21 mouse cellular contexts compared by ENCODE assay signal in the genomic region with DNA sequence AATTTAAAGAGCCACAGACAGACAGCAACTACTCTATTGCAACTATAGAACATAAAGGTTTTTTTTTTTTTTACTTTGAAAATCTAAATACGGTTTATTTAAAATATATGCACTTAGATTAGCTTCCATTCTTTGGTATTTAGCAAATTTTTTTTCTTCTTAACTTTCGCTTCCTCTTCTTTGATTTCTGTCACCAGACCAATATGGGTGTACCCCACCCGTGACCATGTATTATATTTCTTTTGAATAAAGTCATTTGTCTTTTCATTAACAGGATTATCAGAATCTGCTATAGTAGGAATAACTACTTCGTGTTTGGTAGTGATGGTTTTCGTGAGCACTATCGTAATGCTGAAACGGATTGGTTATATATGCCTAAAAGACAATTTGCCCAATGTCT. TPM values are rescaled to one million over a fixed set of nuclear protein-coding genes. Genes with fewer than 3 reads are reported as not detected.
"Had no signal": no experiment of that assay in that cellular context is flagged by ENCODE, and none has a peak within 500 bp of the region (broad histone marks: within the 10 kb centered on the region; RNA-seq: fewer than 3 reads in every experiment).

No protein-coding gene starts in this region.

- H3K4me3 ChIP-seq: layer of hippocampus, adult 2 months; limb, embryonic 13.5 days; lung, embryonic 15.5 days; midbrain, embryonic 15.5 days; neural tube, embryonic 12.5 days had no signal

- H3K27me3 ChIP-seq: limb, embryonic 13.5 days; lung, embryonic 15.5 days; midbrain, embryonic 15.5 days; neural tube, embryonic 12.5 days had no signal

- H3K27ac ChIP-seq: layer of hippocampus, adult 2 months; limb, embryonic 13.5 days; lung, embryonic 15.5 days; midbrain, embryonic 15.5 days; neural tube, embryonic 12.5 days had no signal

- DNase-seq: kidney, adult 8-10 months; kidney, postnatal 25 days; left cerebral cortex, postnatal 4 days; lung, postnatal 14 days; retina, postnatal 1 day; thymus, adult 18-20 months; thymus, postnatal 14 days had no signal

- H3K4me2 ChIP-seq: limb, embryonic 13.5 days; lung, embryonic 15.5 days; midbrain, embryonic 15.5 days; neural tube, embryonic 12.5 days had no signal

- ATAC-seq: inflammation-experienced regulatory T-cells, adult 6 months; intestine, postnatal 0 days; midbrain, embryonic 15.5 days had no signal

- H3K9me3 ChIP-seq: limb, embryonic 13.5 days; lung, embryonic 15.5 days; midbrain, embryonic 15.5 days; neural tube, embryonic 12.5 days had no signal

- H3K4me1 ChIP-seq: lung, embryonic 15.5 days; midbrain, embryonic 15.5 days; neural tube, embryonic 12.5 days had no signal

- H3K9ac ChIP-seq: limb, embryonic 13.5 days; lung, embryonic 15.5 days; midbrain, embryonic 15.5 days; neural tube, embryonic 12.5 days had no signal

RNA-seq across cellular contexts. Expression of gene Gm21970, which starts 7.4 kb away (rescaled TPM):
- total RNA-seq: layer of hippocampus, adult 2 months; left cerebral cortex, postnatal 10 days; left cerebral cortex, postnatal 4 days; megakaryocyte progenitor cell, adult 5-6 weeks; monocyte, adult 5-6 weeks; neutrophil, adult 5-6 weeks had no signal
- polyA plus RNA-seq: intestine, postnatal 0 days; kidney, embryonic 16.5 days; limb, embryonic 13.5 days; liver, embryonic 16.5 days; lung, embryonic 15.5 days; midbrain, embryonic 15.5 days; neural tube, embryonic 12.5 days; stomach, embryonic 14.5 days had no signal
